Mouse (Mus musculus) brain, embryonic 14.5 days (tissue): Measurements from ENCODE around the gene Cdhr5.

Experiments used
- CTCF ChIP-seq: fragments of 200-500 bp; IDR thresholded peaks from 2 replicates; pipeline ENCODE4 v1.5.1; 2012; ENCODE audit warnings: inconsistent platforms, mild to moderate bottlenecking, moderate library complexity, borderline replicate concordance; ENCODE audit not compliant: insufficient read depth, insufficient read length; ENCODE audit errors: extremely low read depth
- POLR2A ChIP-seq: fragments of 200-500 bp; IDR thresholded peaks from 2 replicates; pipeline ENCODE4 v1.6.1; 2012; ENCODE audit warnings: mild to moderate bottlenecking, inconsistent platforms, borderline replicate concordance; ENCODE audit not compliant: poor library complexity, insufficient read depth, insufficient read length, severe bottlenecking; ENCODE audit errors: extremely low read depth

DNA sequence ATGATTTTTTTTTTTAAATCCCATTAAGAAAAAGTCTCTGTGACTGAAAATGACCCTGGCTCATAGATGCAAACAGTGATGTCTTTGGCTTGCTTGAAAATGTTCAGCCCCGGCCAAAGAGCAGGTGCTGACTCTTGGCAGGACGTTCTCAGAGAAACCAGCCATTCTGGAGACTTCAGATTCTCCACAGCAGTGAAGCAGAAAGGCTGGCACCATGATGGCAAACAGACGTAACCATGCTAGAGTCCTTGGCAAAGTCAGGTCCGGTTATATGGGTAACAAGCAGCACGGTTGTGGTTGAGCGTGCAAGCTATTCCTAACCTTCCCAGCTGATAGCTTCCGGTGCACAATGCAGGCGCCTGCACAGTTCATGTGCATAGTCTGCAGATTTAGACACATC lies 22.6 kb upstream of the Cdhr5 start:
- TF ChIP-seq CTCF = no peak
- no peak for TF ChIP-seq POLR2A
